Mouse (Mus musculus): ENCODE data around the gene Morc3. TPM values are rescaled to one million over a fixed set of nuclear protein-coding genes. Genes with fewer than 3 reads are reported as not detected.

Morc3 gene
- polyA plus RNA-seq, 2 experiments, result 11.8 to 16.4 TPM

- ATAC-seq (ENCODE audit: insufficient read depth), result no peak
- no peak overlapping the region for H3K9ac ChIP-seq (replicated peaks)
- DNase-seq (ENCODE audit: low read depth in 3 of 3, low spot score in 3 of 3), result no peak
- H3K9me3 ChIP-seq (ENCODE audit: control insufficient read depth, low read length), result no peaks in the 10 kb centered on the region; the same call in 1 of the 2 replicates
- H3K36me3 ChIP-seq (replicated peaks; ENCODE audit: control insufficient read depth, insufficient read depth, low read depth), result no peaks in the 10 kb centered on the region; the same call in 1 of the 2 replicates
- H3K27me3 ChIP-seq (ENCODE audit: control insufficient read depth, insufficient read depth, low read length), result no peaks in the 10 kb centered on the region
- H3K27ac ChIP-seq, result no peak overlapping the region
- TF ChIP-seq EP300 (IDR thresholded peaks at IDR 0.05; ENCODE audit: low read depth) (no peak), CTCF (IDR thresholded peaks at IDR 0.05; ENCODE audit: low read depth) (no peak)
- H3K4me2 ChIP-seq (ENCODE audit: low read depth), result no peak overlapping the region
- H3K4me3 ChIP-seq (ENCODE audit: insufficient read depth in 1 of 2, low read depth in 2 of 2, low read length in 2 of 2), result no peak overlapping the region
- peaks cover 0 to 2% of the 10 kb centered on the region in 2 experiments; a peak in 1 of 4 replicates for H3K4me1 ChIP-seq (replicated peaks; ENCODE audit: control insufficient read depth in 2 of 2, insufficient read depth in 2 of 2, low read length in 1 of 2)
- 77% methylated on average over 6 of the region's 6 CpGs for WGBS (ENCODE audit: insufficient replicate concordance)
Observed at GRCm38 (mm10) chr16:93807167-93807566, 24.8 kb upstream of the Morc3 start.

GRCm38 (mm10) chr16:93807961-93808554, 23.9 kb upstream of the Morc3 start:
- H3K27me3 ChIP-seq (ENCODE audit: control insufficient read depth, insufficient read depth, low read length), result no peaks in the 10 kb centered on the region
- DNase-seq (ENCODE audit: low read depth in 3 of 3, low spot score in 3 of 3) (no peak), ATAC-seq (ENCODE audit: insufficient read depth) (no peak)
- TF ChIP-seq CTCF (IDR thresholded peaks at IDR 0.05; ENCODE audit: low read depth) (no peak), EP300 (IDR thresholded peaks at IDR 0.05; ENCODE audit: low read depth) (no peak)
- no peak overlapping the region for H3K27ac ChIP-seq
- no peak overlapping the region for H3K4me2 ChIP-seq (ENCODE audit: low read depth)
- H3K36me3 ChIP-seq (replicated peaks; ENCODE audit: control insufficient read depth, insufficient read depth, low read depth), result no peaks in the 10 kb centered on the region; the same call in 1 of the 2 replicates
- peaks cover 0 to 2% of the 10 kb centered on the region in 2 experiments; a peak in 1 of 4 replicates for H3K4me1 ChIP-seq (replicated peaks; ENCODE audit: control insufficient read depth in 2 of 2, insufficient read depth in 2 of 2, low read length in 1 of 2)
- H3K9ac ChIP-seq (replicated peaks), result no peak overlapping the region
- 56% methylated on average over 8 of the region's 8 CpGs for WGBS (ENCODE audit: insufficient replicate concordance)
- no peak overlapping the region for H3K4me3 ChIP-seq (ENCODE audit: insufficient read depth in 1 of 2, low read depth in 2 of 2, low read length in 2 of 2)
- H3K9me3 ChIP-seq (ENCODE audit: control insufficient read depth, low read length), result no peaks in the 10 kb centered on the region; the same call in 1 of the 2 replicates

- peak overlapping the region; percentile 80 for H3K27ac ChIP-seq
- peak overlapping the region; percentile 64 for H3K9ac ChIP-seq (replicated peaks)
- H3K4me3 ChIP-seq (ENCODE audit: insufficient read depth in 1 of 2, low read depth in 2 of 2, low read length in 2 of 2), result peak overlapping the region; percentile 38 to 48
- H3K36me3 ChIP-seq (replicated peaks; ENCODE audit: control insufficient read depth, insufficient read depth, low read depth), result no peaks in the 10 kb centered on the region; the same call in 1 of the 2 replicates
- H3K9me3 ChIP-seq (ENCODE audit: control insufficient read depth, low read length), result no peaks in the 10 kb centered on the region; the same call in 1 of the 2 replicates
- TF ChIP-seq CTCF (IDR thresholded peaks at IDR 0.05; ENCODE audit: low read depth) (no peak), EP300 (IDR thresholded peaks at IDR 0.05; ENCODE audit: low read depth) (no peak)
- H3K27me3 ChIP-seq (ENCODE audit: control insufficient read depth, insufficient read depth, low read length), result no peaks in the 10 kb centered on the region
- peak overlapping the region; percentile 75 for H3K4me2 ChIP-seq (ENCODE audit: low read depth)
- peaks cover 37 to 38% of the 10 kb centered on the region in 2 experiments for H3K4me1 ChIP-seq (replicated peaks; ENCODE audit: control insufficient read depth in 2 of 2, insufficient read depth in 2 of 2, low read length in 1 of 2)
- ATAC-seq (ENCODE audit: insufficient read depth) (peak; percentile 76), DNase-seq (ENCODE audit: low read depth in 3 of 3, low spot score in 3 of 3) (peak; percentile 47 to 73 (median 60))
- WGBS (ENCODE audit: insufficient replicate concordance), result 25% methylated on average over 20 of the region's 20 CpGs
Observed at GRCm38 (mm10) chr16:93815856-93816736, 15.8 kb upstream of the Morc3 start.

GRCm38 (mm10) chr16:93816861-93817260, 15.1 kb upstream of the Morc3 start:
- H3K27me3 ChIP-seq (ENCODE audit: control insufficient read depth, insufficient read depth, low read length), result no peaks in the 10 kb centered on the region
- no peaks in the 10 kb centered on the region; the same call in 1 of the 2 replicates for H3K36me3 ChIP-seq (replicated peaks; ENCODE audit: control insufficient read depth, insufficient read depth, low read depth)
- peak overlapping the region; percentile 75 for H3K4me2 ChIP-seq (ENCODE audit: low read depth)
- peak overlapping the region; percentile 64 for H3K9ac ChIP-seq (replicated peaks)
- TF ChIP-seq EP300 (IDR thresholded peaks at IDR 0.05; ENCODE audit: low read depth) (no peak), CTCF (IDR thresholded peaks at IDR 0.05; ENCODE audit: low read depth) (no peak)
- peak overlapping the region; percentile 80 for H3K27ac ChIP-seq
- peaks cover 37 to 38% of the 10 kb centered on the region in 2 experiments for H3K4me1 ChIP-seq (replicated peaks; ENCODE audit: control insufficient read depth in 2 of 2, insufficient read depth in 2 of 2, low read length in 1 of 2)
- H3K9me3 ChIP-seq (ENCODE audit: control insufficient read depth, low read length), result no peaks in the 10 kb centered on the region
- WGBS (ENCODE audit: insufficient replicate concordance), result 21% methylated on average over 7 of the region's 7 CpGs
- DNase-seq (ENCODE audit: low read depth in 3 of 3, low spot score in 3 of 3), result peak in 1 of 3 experiments; percentile 39
- H3K4me3 ChIP-seq (ENCODE audit: insufficient read depth in 1 of 2, low read depth in 2 of 2, low read length in 2 of 2), result peak overlapping the region in 1 of 2 experiments; percentile 48; a peak in 2 of 4 replicates
- no peak for ATAC-seq (ENCODE audit: insufficient read depth)

- TF ChIP-seq EP300 (IDR thresholded peaks at IDR 0.05; ENCODE audit: low read depth), result no peak
- no peak for TF ChIP-seq CTCF (IDR thresholded peaks at IDR 0.05; ENCODE audit: low read depth)
- peak overlapping the region; percentile 80; the same call in 1 of the 2 replicates for H3K27ac ChIP-seq
- DNase-seq (ENCODE audit: low read depth in 3 of 3, low spot score in 3 of 3) (no peak), ATAC-seq (ENCODE audit: insufficient read depth) (no peak)
- H3K4me1 ChIP-seq (replicated peaks; ENCODE audit: control insufficient read depth in 2 of 2, insufficient read depth in 2 of 2, low read length in 1 of 2), result peaks cover 37 to 38% of the 10 kb centered on the region in 2 experiments
- no peaks in the 10 kb centered on the region for H3K27me3 ChIP-seq (ENCODE audit: control insufficient read depth, insufficient read depth, low read length)
- no peak overlapping the region for H3K9ac ChIP-seq (replicated peaks)
- 70% methylated on average over 5 of the region's 5 CpGs for WGBS (ENCODE audit: insufficient replicate concordance)
- no peaks in the 10 kb centered on the region for H3K9me3 ChIP-seq (ENCODE audit: control insufficient read depth, low read length)
- peak overlapping the region; percentile 75 for H3K4me2 ChIP-seq (ENCODE audit: low read depth)
- H3K4me3 ChIP-seq (ENCODE audit: insufficient read depth in 1 of 2, low read depth in 2 of 2, low read length in 2 of 2), result no peak overlapping the region
- H3K36me3 ChIP-seq (replicated peaks; ENCODE audit: control insufficient read depth, insufficient read depth, low read depth), result no peaks in the 10 kb centered on the region
Observed at GRCm38 (mm10) chr16:93817371-93817770, 14.6 kb upstream of the Morc3 start.

All from liver, embryonic 14.5 days (tissue).